Mouse (Mus musculus) urinary bladder, postnatal 0 days (tissue): ENCODE data around the gene Hmx2. TPM values are rescaled to one million over a fixed set of nuclear protein-coding genes. Genes with fewer than 3 reads are reported as not detected.

ENCODE experiments used
- polyA plus RNA-seq: library from polyadenylated mRNA; unstranded; fragments of >200 nt; fragmentation: Nextera tagmentation; extraction: Ambion mirVana; gene quantifications from 2 replicates; pipeline ENCODE4 v1.2.1, GENCODE M21; 2015

The Hmx2 gene
- not detected in 2 replicates for polyA plus RNA-seq

DNA sequence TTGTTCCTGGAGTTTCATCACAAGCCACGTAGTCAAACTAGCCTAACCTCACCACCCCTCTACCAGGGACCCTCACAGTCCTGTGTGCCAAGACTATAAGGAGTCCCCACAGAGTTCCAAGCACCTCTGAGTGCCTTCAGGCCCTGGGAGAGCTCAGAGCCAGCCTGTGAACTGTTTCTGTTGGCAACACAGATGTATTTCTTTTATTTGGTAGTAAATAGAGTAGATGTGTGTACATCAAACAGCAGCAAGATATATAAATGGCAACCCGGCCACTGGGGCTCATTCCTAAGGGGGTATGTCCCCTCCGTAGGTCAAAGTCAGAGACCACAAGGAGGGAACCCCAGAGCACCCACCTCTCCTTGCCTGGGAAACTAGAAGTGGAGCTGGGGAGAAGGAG, at the start of gene Hmx2:
Gene Hmx2, plus strand, starts transcription at position 301 of the 400 bp plus-strand sequence.

DNA sequence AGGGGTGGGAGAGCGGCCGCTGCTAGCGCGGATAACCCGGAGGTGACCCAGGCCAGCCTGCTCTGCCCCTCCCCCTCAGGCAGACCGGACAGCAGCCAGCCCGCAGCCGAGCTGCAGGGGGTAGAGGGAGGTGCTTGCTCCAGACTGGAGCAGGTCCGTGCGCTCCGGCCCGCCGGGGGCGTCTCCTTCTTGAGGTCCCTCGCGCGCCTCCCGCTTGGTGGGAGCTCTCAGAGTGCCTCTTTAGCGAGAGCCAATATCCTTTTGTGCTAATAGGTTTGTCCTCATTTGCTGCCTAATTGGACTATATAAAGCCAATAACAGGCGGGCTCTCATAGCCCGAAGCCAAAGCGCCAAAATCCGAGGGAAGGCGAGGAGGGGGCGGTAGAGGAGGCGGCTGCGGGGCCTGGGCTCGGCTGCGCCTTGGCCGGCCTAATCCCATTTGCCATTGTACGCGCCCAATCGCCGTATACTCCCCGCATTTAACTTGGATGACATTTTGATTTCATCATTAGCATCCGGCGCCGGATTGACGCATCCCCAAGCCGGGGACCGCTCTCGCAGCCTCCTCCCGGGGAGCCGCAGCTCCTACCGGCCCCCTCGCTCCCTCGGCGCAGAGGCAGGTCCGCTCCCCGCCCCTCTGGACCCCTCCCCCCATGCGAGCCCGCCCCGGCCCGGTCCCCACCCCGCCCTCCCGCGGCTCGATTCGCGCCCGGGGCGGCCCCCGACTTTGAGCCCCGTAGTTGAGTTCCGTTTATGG, 6.3 kb upstream of the Hmx2 start, which contains the start of gene Hmx3:
Gene Hmx3, plus strand, starts transcription at position 753 of the 757 bp plus-strand sequence.

DNA sequence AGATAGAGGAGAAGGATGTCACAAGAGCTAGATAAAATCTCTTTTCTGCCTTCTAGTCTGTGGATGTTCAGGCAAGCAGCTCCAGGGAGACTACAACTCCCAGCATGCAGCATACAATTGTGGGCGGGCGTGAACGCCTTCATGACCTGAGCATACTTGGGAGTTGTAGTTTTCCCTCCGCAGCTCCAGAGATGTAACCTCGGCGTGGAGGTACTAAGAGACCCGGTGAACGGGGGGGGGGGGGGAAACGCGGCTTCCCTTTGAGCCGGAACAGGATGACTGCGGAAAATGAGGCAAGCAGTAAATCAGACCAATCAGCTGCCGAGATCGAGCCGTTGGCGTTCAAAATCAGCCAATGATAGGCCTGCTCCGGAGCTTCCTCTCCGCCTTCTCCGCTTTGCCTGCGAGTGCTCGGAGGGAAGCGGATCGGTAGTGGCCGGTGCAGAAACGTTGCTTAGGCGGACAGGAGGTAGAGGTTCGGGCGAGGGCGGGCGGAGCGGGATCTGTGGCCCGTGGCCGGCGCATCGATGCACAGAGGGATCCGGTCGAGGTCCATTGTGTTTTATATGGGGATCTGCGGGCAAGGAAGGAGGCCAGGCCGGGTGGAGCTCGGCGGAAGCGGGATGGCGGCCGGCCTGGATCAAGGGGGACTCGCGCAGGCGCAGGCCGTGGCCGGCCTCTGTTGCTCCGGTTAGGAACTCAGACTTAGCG, 11.6 kb downstream of the Hmx2 start, which contains the start of gene Bub3:
Gene Bub3, plus strand, starts transcription at position 237 of the 711 bp plus-strand sequence.

Other genes with a start within 250 kb of the Hmx2 start
- 0.05 and 0.18 TPM in 2 replicates for gene Cuzd1, start 226.5 kb upstream of the Hmx2 start, polyA plus RNA-seq
- not detected in 2 replicates for gene Fam24b, start 219.3 kb upstream of the Hmx2 start, polyA plus RNA-seq
- gene Fam24a, start 214.9 kb upstream of the Hmx2 start, polyA plus RNA-seq = not detected in 2 replicates
- gene 2310057M21Rik, start 186.0 kb upstream of the Hmx2 start, polyA plus RNA-seq = 14.3 and 16.4 TPM in 2 replicates
- gene Pstk, start 177.6 kb upstream of the Hmx2 start, polyA plus RNA-seq = 66.0 and 78.8 TPM in 2 replicates
- gene Ikzf5, start 138.3 kb upstream of the Hmx2 start, polyA plus RNA-seq = 5.7 and 7.8 TPM in 2 replicates
- 92.8 and 98.1 TPM in 2 replicates for gene Acadsb, start 138.2 kb upstream of the Hmx2 start, polyA plus RNA-seq
- gene Hmx3, start 5.9 kb upstream of the Hmx2 start, polyA plus RNA-seq = not detected in 2 replicates
- gene Bub3, start 11.4 kb downstream of the Hmx2 start, polyA plus RNA-seq = 84.2 and 85.7 TPM in 2 replicates